Mouse (Mus musculus) neural tube, embryonic 13.5 days (tissue): Measurements from ENCODE around the gene Ephb3. TPM values are rescaled to one million over a fixed set of nuclear protein-coding genes. Genes with fewer than 3 reads are reported as not detected.
"Not testable (repeated sequence)": the region's sequence is repeated elsewhere in the genome, so short reads cannot be mapped to it uniquely, and the experiment has no call there.

Experiments
- ATAC-seq: fragments of 200-750 bp; cut with Nextera tagmentation; 2 replicates; pipeline ENCODE4 v1.8.0; 2017; ENCODE audit warnings: low read depth, mild to moderate bottlenecking, moderate TSS enrichment, moderate library complexity
- H3K27ac ChIP-seq: fragments of 300-500 bp; sonication (generic); replicated peaks from 2 replicates; pipeline ENCODE4 v1.5.1; 2015; ENCODE audit warnings: moderate library complexity, mild to moderate bottlenecking, inconsistent platforms
- H3K27me3 ChIP-seq: fragments of 300-500 bp; sonication (generic); 2 replicates; pipeline ENCODE4 v1.6.1; 2015; ENCODE audit warnings: mild to moderate bottlenecking, inconsistent platforms
- H3K36me3 ChIP-seq: fragments of 300-500 bp; sonication (generic); 2 replicates; pipeline ENCODE4 v1.6.1; 2015; ENCODE audit warnings: mild to moderate bottlenecking, inconsistent platforms
- H3K4me1 ChIP-seq: fragments of 300-500 bp; sonication (generic); replicated peaks from 2 replicates; pipeline ENCODE4 v1.6.1; 2015; ENCODE audit warnings: inconsistent platforms
- H3K4me2 ChIP-seq: fragments of 300-500 bp; sonication (generic); 2 replicates; pipeline ENCODE4 v1.6.1; 2015; ENCODE audit warnings: inconsistent platforms, mild to moderate bottlenecking, moderate library complexity
- H3K4me3 ChIP-seq: fragments of 300-500 bp; sonication (generic); 2 replicates; pipeline ENCODE4 v1.5.1; 2015; ENCODE audit warnings: mild to moderate bottlenecking, inconsistent platforms
- H3K9ac ChIP-seq: fragments of 300-500 bp; sonication (generic); 2 replicates; pipeline ENCODE4 v1.6.1; 2015; ENCODE audit warnings: moderate library complexity, mild to moderate bottlenecking, inconsistent platforms
- H3K9me3 ChIP-seq: fragments of 300-500 bp; sonication (generic); 2 replicates; pipeline ENCODE4 v1.6.1; 2016; ENCODE audit warnings: inconsistent platforms
- WGBS: fragments of 180-500 bp; shearing (Covaris S2); methylation state at CpG from one replicate; pipeline ENCODE4 v1.1.7; 2015; 5-methylcytosine and 5-hydroxymethylcytosine counted together
- polyA plus RNA-seq: library from polyadenylated mRNA; unstranded; fragments of >200 nt; fragmentation: Nextera tagmentation; extraction: Ambion mirVana; gene quantifications from 2 replicates; pipeline ENCODE4 v1.2.1, GENCODE M21; 2015

Ephb3 gene
- polyA plus RNA-seq, result 13.5 and 14.5 TPM in 2 replicates

DNA sequence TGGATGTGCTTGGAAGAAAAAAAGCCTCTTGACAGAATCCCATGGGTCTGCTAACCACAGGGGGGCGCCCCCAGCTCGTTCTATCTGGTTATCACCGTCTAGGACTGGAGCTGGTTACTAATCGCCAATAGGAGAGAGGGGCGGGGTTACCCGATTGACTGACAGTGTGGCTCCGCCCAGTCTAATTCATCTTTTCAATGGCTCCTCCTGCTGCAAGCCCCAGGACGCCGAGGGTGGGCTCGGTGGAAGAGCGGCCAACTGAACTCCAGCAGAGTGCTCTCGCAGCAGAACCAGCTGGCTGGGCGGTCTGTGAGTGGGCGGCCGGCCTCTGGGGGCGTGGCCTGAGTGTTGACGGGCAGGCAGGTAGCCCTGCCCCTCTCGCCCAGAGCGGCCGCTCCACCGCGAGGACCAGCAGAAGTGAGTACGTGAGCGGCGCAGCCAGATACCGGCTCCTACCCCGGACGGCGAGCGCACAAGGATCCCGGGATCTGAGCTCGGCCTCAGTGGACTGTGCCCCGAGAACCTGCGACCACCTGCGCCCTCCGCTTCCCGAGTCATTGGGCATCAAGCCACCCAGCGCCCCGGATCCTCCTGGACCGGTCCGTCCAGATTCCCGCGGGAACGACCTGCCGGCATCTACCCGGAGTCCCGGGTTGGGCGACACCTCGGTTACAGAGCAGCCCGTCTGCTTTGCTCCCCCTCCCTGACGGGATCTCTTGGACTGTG is at the start of gene Ephb3:
Ephb3 (plus strand) TSS at position 389 of the 726 bp plus-strand sequence.
- peak; percentile 98 for ATAC-seq
- WGBS, result under 1% methylated on average over 49 of the region's 51 CpGs
- peak within 1 kb of the TSS; percentile 81 for H3K27ac ChIP-seq
- peak within 1 kb of the TSS; percentile 93 for H3K9ac ChIP-seq
- peak within 1 kb of the TSS; percentile 74 for H3K4me2 ChIP-seq
- H3K4me3 ChIP-seq, result peak within 1 kb of the TSS; percentile 88
- H3K27me3 ChIP-seq, result peaks cover 5% of the 10 kb centered on the region
- H3K9me3 ChIP-seq, result no peaks in the 10 kb centered on the region
- no peaks in the 10 kb centered on the region for H3K36me3 ChIP-seq
- H3K4me1 ChIP-seq, result peaks cover 40% of the 10 kb centered on the region

DNA sequence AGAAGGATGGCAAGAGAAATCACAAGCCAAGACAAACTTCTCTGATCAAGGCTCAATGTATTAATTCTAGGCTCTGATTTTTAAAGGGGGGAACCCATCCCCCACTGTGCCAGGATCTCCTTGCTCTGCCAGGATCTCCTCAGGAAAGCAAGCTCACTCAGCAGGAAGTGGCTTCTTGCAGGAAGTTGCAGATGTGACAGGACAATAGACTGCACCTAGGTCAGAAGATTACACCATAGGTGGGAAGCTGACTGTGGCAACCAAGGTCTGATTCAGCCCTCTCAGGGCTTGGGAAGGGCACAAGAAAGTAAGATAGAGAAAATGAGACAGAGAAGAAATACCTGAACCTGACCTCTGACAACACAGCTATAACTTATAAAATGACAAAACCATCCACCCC is 48.3 kb upstream of the Ephb3 start:
- not testable (repeated sequence) for H3K27ac ChIP-seq, ATAC-seq, H3K4me3 ChIP-seq, H3K36me3 ChIP-seq, H3K4me2 ChIP-seq, H3K9me3 ChIP-seq, H3K9ac ChIP-seq, H3K4me1 ChIP-seq, H3K27me3 ChIP-seq

DNA sequence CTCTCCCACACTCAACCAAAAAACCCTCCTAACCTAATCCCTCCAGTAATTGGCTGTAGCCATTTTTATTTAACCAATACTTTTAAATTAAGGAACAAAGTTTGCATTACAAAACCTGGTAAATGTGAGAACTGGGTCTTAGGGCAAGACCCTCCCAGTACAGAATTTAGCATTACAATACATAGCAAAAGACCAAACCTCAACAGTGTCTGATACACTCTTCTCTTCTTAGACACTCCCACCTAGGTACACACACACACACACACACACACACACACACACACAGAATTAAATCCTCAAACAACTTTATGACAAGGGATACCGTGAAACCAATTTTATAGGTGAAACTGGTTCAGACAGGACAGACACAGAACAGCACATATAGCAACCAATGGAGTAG is 45.3 kb upstream of the Ephb3 start:
- H3K9me3 ChIP-seq, H3K9ac ChIP-seq, H3K4me2 ChIP-seq, H3K27ac ChIP-seq, ATAC-seq, H3K4me3 ChIP-seq, H3K4me1 ChIP-seq, H3K27me3 ChIP-seq, H3K36me3 ChIP-seq: not testable (repeated sequence)
- WGBS, result 87% methylated on average over 1 of the region's 1 CpGs

- not testable (repeated sequence) for H3K4me2 ChIP-seq, H3K4me3 ChIP-seq, H3K9me3 ChIP-seq, H3K9ac ChIP-seq, H3K27ac ChIP-seq, H3K27me3 ChIP-seq, H3K36me3 ChIP-seq, H3K4me1 ChIP-seq, ATAC-seq
- 83% methylated on average over 3 of the region's 3 CpGs for WGBS
Measured at GRCm38 (mm10) chr16:21163423-21163822, 41.1 kb upstream of the Ephb3 start.

- H3K36me3 ChIP-seq, H3K4me1 ChIP-seq, H3K27ac ChIP-seq, H3K4me3 ChIP-seq, H3K9me3 ChIP-seq, H3K27me3 ChIP-seq, H3K4me2 ChIP-seq, H3K9ac ChIP-seq: not testable (repeated sequence)
- WGBS, result 16% methylated on average over 18 of the region's 19 CpGs
- peak; percentile 86 for ATAC-seq
Measured at GRCm38 (mm10) chr16:21165343-21166220, 39.0 kb upstream of the Ephb3 start.

DNA sequence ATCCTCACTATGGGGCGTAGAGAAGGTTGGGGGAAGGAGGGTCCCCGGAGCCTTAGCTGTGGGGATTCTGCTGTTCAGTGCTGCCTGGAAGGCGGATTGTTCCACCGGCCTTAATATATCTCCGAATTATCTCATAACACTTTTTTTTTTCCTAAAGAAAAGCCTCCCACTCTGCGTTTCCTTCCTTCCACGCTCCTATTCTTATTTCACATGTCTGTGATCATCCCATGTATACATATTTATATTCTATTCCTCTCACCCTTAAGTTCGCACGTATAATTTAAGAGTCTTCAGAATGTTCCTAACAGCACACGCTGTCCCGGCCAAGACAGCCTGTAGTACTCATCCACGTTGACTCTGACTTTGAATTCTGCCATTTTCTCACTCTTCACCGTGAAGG is 35.8 kb upstream of the Ephb3 start:
- Histone ChIP-seq H3K9me3 (no peaks in the 10 kb centered on the region), H3K4me3 (no peak overlapping the region)
- 91% methylated on average over 13 of the region's 13 CpGs for WGBS

DNA sequence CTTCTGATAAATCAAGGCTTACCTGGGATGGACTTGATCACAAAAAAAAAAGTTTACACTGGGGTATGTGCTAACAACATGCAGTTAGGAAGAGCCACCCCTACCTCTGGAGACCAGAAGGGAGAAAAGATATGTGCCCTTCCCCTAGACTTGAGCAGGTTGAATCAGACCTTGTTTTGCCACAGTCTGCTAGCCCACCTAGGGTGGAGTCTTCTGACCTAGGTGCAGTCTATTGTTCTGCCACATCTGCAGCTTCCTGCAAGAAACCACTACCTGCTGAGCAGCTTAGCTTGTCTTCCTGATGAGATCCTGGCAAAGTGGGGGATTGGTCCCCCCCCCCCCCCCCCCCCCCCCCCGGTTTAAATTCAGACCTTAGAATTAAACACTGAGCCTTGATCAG is 29.3 kb upstream of the Ephb3 start:
- Histone ChIP-seq H3K27ac (no peak overlapping the region), H3K4me3 (no peak overlapping the region), H3K36me3 (no peaks in the 10 kb centered on the region), H3K9me3 (no peaks in the 10 kb centered on the region), H3K9ac (no peak overlapping the region), H3K27me3 (no peaks in the 10 kb centered on the region), H3K4me1 (no peaks in the 10 kb centered on the region), H3K4me2 (no peak overlapping the region)
- no peak for ATAC-seq
- WGBS, result no CpG with 5 or more reads among the region's 1 CpGs

More for the DNA sequence above, 35.8 kb upstream of the Ephb3 start:
- no peak for ATAC-seq
- Histone ChIP-seq H3K36me3 (no peaks in the 10 kb centered on the region), H3K4me1 (no peaks in the 10 kb centered on the region), H3K4me2 (no peak overlapping the region), H3K9ac (no peak overlapping the region), H3K27ac (no peak overlapping the region), H3K27me3 (no peaks in the 10 kb centered on the region)

GRCm38 (mm10) chr16:21182108-21182507 is 22.4 kb upstream of the Ephb3 start:
- Histone ChIP-seq H3K27me3 (no peaks in the 10 kb centered on the region), H3K36me3 (no peaks in the 10 kb centered on the region), H3K4me3 (no peak overlapping the region), H3K27ac (no peak overlapping the region), H3K4me2 (no peak overlapping the region), H3K9me3 (no peaks in the 10 kb centered on the region), H3K9ac (no peak overlapping the region), H3K4me1 (peaks cover 4% of the 10 kb centered on the region)
- no peak for ATAC-seq
- 82% methylated on average over 1 of the region's 1 CpGs for WGBS

GRCm38 (mm10) chr16:21184697-21185096 is 19.9 kb upstream of the Ephb3 start:
- Histone ChIP-seq H3K9ac (no peak overlapping the region), H3K27ac (no peak overlapping the region), H3K4me2 (no peak overlapping the region), H3K9me3 (no peaks in the 10 kb centered on the region), H3K4me3 (no peak overlapping the region), H3K4me1 (peaks cover 11% of the 10 kb centered on the region), H3K27me3 (no peaks in the 10 kb centered on the region), H3K36me3 (no peaks in the 10 kb centered on the region)
- ATAC-seq, result no peak

DNA sequence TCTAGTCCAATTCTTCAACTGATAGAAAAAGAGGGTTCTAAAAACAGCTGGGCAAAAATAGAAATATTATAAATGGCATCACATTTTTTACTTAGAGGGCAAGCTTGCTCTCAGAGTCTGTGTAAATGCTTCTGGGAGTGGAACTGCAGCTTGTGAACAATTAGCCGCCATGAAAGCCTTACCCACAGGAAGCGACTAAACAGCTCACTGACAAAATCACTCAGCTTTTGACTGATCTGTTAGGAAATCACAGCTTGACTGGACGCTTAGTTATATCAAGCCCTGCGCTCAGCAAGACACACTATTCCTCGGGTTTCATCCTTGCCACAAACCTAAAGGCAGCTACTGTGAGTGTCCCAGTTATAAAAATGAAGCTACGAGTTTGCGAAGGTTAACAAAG is 17.0 kb upstream of the Ephb3 start:
- peak overlapping the region; percentile 33; the same call in 1 of the 2 replicates for H3K27ac ChIP-seq
- 35% methylated on average over 7 of the region's 7 CpGs for WGBS
- no peaks in the 10 kb centered on the region for H3K36me3 ChIP-seq

DNA sequence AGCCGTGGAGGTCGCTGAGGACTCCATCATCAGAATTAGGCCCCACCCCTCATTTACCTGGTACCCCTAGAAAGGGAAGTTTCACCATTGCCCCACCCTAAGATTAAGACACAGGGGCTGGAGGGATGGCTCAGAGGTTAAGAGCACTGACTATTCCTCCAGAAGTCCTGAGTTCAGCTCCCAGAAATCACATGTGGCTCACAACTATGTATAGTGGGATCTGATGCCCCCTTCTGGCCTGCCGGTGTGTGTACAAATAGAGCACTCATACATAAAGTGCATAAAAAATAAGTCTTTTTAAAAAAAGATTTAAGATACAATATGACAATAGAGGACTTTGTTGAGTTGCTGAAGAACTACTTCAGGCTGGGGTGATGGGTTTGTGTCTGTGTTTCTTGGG is 16.2 kb upstream of the Ephb3 start:
- ATAC-seq, result no peak
- H3K27ac ChIP-seq, result no peak overlapping the region

More for the DNA sequence above, 17.0 kb upstream of the Ephb3 start:
- H3K4me2 ChIP-seq, result no peak overlapping the region
- peaks cover 14% of the 10 kb centered on the region for H3K4me1 ChIP-seq
- no peaks in the 10 kb centered on the region for H3K27me3 ChIP-seq
- no peak for ATAC-seq
- no peaks in the 10 kb centered on the region for H3K9me3 ChIP-seq
- H3K4me3 ChIP-seq, result no peak overlapping the region
- H3K9ac ChIP-seq, result no peak overlapping the region

GRCm38 (mm10) chr16:21191569-21191968 is 13.0 kb upstream of the Ephb3 start:
- Histone ChIP-seq H3K9ac (no peak overlapping the region), H3K36me3 (no peaks in the 10 kb centered on the region), H3K9me3 (no peaks in the 10 kb centered on the region), H3K27me3 (no peaks in the 10 kb centered on the region), H3K4me2 (no peak overlapping the region), H3K4me3 (no peak overlapping the region), H3K27ac (no peak overlapping the region), H3K4me1 (peaks cover 14% of the 10 kb centered on the region)
- 31% methylated on average over 14 of the region's 14 CpGs for WGBS
- no peak for ATAC-seq

More for the DNA sequence above, 16.2 kb upstream of the Ephb3 start:
- no peak overlapping the region for H3K9ac ChIP-seq
- H3K4me1 ChIP-seq, result peaks cover 14% of the 10 kb centered on the region
- H3K9me3 ChIP-seq, result no peaks in the 10 kb centered on the region
- H3K4me3 ChIP-seq, result no peak overlapping the region
- H3K27me3 ChIP-seq, result no peaks in the 10 kb centered on the region
- no peak overlapping the region for H3K4me2 ChIP-seq
- H3K36me3 ChIP-seq, result no peaks in the 10 kb centered on the region
- 78% methylated on average over 3 of the region's 3 CpGs for WGBS
